Mouse (Mus musculus) heart, adult 2 months (tissue): Measurements from ENCODE around the gene Sf3b1. TPM values are rescaled to one million over a fixed set of nuclear protein-coding genes. Genes with fewer than 3 reads are reported as not detected.

Experiments
- DNase-seq, 2 experiments: peaks; one replicate each; pipeline ENCODE4 v3.0.0; 2021
- H3K27ac ChIP-seq: fragments of 200-600 bp; 2 replicates; pipeline ENCODE4 v1.8.1; 2022
- H3K27me3 ChIP-seq: fragments of 200-500 bp; 2 replicates; pipeline ENCODE4 v1.6.1; 2012; ENCODE audit warnings: mild to moderate bottlenecking, low read length, inconsistent platforms, mixed read lengths; ENCODE audit not compliant: control insufficient read depth, insufficient read depth
- H3K36me3 ChIP-seq: fragments of 200-500 bp; 2 replicates; pipeline ENCODE4 v1.6.1; 2012; ENCODE audit warnings: low read length, inconsistent platforms; ENCODE audit not compliant: control insufficient read depth, insufficient read depth
- H3K4me1 ChIP-seq: fragments of 200-500 bp; 2 replicates; pipeline ENCODE4 v1.6.1; 2011; ENCODE audit warnings: low read length; ENCODE audit not compliant: control insufficient read depth, insufficient read depth
- H3K4me3 ChIP-seq: fragments of 200-600 bp; 2 replicates; pipeline ENCODE4 v1.8.1; 2022
- H3K79me2 ChIP-seq: fragments of 200-500 bp; replicated peaks from 2 replicates; pipeline ENCODE4 v1.6.1; 2012; ENCODE audit warnings: mild to moderate bottlenecking, inconsistent platforms, low read length, moderate library complexity, mixed read lengths; ENCODE audit not compliant: control insufficient read depth, insufficient read depth
- H3K9ac ChIP-seq: fragments of 200-500 bp; 2 replicates; pipeline ENCODE4 v1.6.1; 2012; ENCODE audit warnings: low read depth, mild to moderate bottlenecking, control low read depth, inconsistent platforms, low read length, mixed read lengths
- CTCF ChIP-seq: fragments of 200-600 bp; IDR thresholded peaks from 2 replicates; pipeline ENCODE4 v1.8.1; 2022; ENCODE audit warnings: antibody characterized with exemption, mild to moderate bottlenecking, moderate library complexity
- EP300 ChIP-seq: fragments of 200-500 bp; IDR thresholded peaks from 2 replicates; pipeline ENCODE4 v1.6.1; 2011; ENCODE audit warnings: low read depth, low read length, control low read depth; ENCODE audit not compliant: insufficient read depth
- POLR2A ChIP-seq: fragments of 200-500 bp; IDR thresholded peaks from 2 replicates; pipeline ENCODE4 v1.6.1; 2011; ENCODE audit warnings: mild to moderate bottlenecking, low read depth, low read length, control low read depth; ENCODE audit not compliant: insufficient read depth
- WGBS: fragments of 180-500 bp; shearing (Covaris S2); methylation state at CpG from one replicate; pipeline ENCODE4 v1.1.7; 2018; 5-methylcytosine and 5-hydroxymethylcytosine counted together
- intact Hi-C: fragments of 180-260 bp; cut with DNase I; formaldehyde crosslinking; loops from one replicate; pipeline ENCODE4 v1.15.1; 2025
- polyA plus RNA-seq: library from polyadenylated mRNA; depleted of rRNA; stranded (reverse); fragments of >200 nt; gene quantifications from 2 replicates; pipeline ENCODE4 v1.2.3, GENCODE M21; 2012
- total RNA-seq, 2 experiments: library from RNA; stranded (reverse); gene quantifications; 2 replicates each; pipeline ENCODE4 v1.2.3; 2021

Gene Sf3b1
- total and polyA plus RNA-seq, 3 experiments: 27.9 to 74.9 (median 64.4) TPM

DNA sequence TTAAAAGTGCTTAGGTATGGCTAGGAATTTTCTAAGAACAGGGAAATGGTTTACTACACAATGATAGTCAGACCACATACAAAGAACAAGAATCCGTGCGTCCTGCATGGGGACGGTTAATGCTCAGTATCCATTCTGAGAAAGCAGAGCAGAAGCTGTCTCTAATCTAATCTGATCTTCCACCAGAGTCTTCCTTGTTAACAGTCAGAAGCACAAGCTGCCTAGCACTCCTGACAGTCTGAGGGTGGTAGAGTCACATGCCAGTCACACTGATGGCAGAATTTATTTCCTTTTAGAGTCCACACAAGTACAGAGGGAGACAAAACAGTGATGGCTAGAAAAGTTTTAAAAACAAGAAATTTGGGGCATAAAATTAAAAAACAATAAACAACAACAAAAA, 41.5 kb downstream of the Sf3b1 start:
- TF ChIP-seq CTCF (no peak), POLR2A (no peak), EP300 (no peak)
- no peaks in the 10 kb centered on the region for H3K79me2 ChIP-seq
- H3K27ac ChIP-seq: no peak overlapping the region
- DNase-seq: no peak
- H3K9ac ChIP-seq: no peak overlapping the region
- 85% methylated on average over 3 of the region's 3 CpGs for WGBS
- H3K36me3 ChIP-seq: peaks cover 13% of the 10 kb centered on the region
- H3K4me3 ChIP-seq: no peak overlapping the region
- H3K27me3 ChIP-seq: no peaks in the 10 kb centered on the region
- no peaks in the 10 kb centered on the region; the same call in 1 of the 2 replicates for H3K4me1 ChIP-seq
- intact Hi-C loops: no loop called here

DNA sequence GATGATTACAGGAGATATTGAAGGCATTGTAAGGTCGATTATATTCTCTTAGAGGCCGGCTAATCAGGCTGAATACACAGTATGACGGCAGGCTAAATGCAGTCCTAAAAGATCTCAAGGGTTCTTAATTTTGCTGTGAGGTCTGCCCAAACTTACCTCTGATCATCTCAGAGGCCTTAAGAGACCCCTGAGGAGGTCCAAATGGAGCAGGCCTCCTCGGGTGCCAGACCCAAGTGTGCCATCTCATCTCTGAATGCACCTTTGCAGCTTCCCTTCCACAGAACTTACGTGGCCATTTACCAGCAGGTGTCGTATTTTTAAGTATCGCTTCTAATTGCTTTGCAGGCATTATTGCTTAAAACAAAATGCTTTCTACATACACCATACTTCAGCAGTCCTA, 43.1 kb downstream of the Sf3b1 start:
- no peaks in the 10 kb centered on the region; the same call in 1 of the 2 replicates for H3K4me1 ChIP-seq
- 87% methylated on average over 7 of the region's 7 CpGs for WGBS
- intact Hi-C loops: loop anchor here (5.0 kb wide), 1 partner anchor 227 kb away; no protein-coding TSS in a partner anchor
- H3K79me2 ChIP-seq: no peaks in the 10 kb centered on the region
- TF ChIP-seq CTCF: no peak
- TF ChIP-seq EP300: no peak
- TF ChIP-seq POLR2A: no peak
- H3K4me3 ChIP-seq: no peak overlapping the region
- no peak overlapping the region for H3K27ac ChIP-seq
- peaks cover 6% of the 10 kb centered on the region for H3K36me3 ChIP-seq
- H3K9ac ChIP-seq: no peak overlapping the region
- DNase-seq: no peak
- no peaks in the 10 kb centered on the region for H3K27me3 ChIP-seq

DNA sequence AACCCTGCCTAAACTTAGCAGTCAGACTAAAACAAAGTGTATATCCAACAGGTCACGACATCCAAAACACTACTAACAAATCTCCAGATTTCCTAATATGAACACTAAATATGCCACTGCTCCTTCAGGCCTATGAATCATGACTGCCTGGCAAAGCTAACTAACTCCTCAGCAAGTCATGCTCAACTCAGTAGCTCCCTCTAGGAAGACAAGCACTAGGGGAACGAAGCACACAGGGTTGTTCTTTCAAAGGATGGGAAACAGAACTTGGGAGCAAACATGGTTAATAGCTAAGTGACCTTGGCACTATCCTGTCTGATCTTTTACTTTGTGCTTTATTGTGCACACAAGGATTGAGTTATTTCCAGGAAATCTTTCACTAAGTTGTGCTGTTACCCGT, 43.9 kb downstream of the Sf3b1 start:
- Histone ChIP-seq H3K36me3 (peaks cover 6% of the 10 kb centered on the region), H3K4me3 (no peak overlapping the region), H3K27me3 (no peaks in the 10 kb centered on the region), H3K4me1 (no peaks in the 10 kb centered on the region; the same call in 1 of the 2 replicates), H3K9ac (no peak overlapping the region), H3K79me2 (no peaks in the 10 kb centered on the region), H3K27ac (no peak overlapping the region)
- intact Hi-C loops: loop anchor here (5.0 kb wide), 1 partner anchor 226 kb away; no protein-coding TSS in a partner anchor
- no peak for TF ChIP-seq EP300
- TF ChIP-seq CTCF: peak; percentile 64
- DNase-seq: no peak
- 46% methylated on average over 3 of the region's 3 CpGs for whole genome bisulfite sequencing

DNA sequence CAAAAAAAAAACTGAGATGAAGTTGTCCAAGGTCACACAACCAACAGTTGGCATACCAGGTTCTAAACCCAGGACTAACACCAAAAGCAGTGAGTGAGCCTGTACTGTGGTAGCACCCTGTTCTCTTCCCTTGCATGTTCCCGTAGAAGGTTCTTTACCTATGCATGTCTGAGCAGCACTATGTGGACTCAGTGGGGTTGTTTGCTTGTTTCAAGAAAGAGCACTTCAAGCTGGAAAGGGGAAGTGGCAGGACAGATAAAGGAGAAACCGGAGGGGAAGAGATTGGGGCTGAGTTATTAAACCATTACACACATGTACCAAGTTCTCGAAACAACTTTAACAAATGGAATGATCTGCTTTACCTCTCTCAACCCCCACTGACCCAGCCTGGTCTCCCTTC, 44.6 kb downstream of the Sf3b1 start:
- no peak overlapping the region for H3K4me3 ChIP-seq
- H3K79me2 ChIP-seq: no peaks in the 10 kb centered on the region
- TF ChIP-seq CTCF: no peak
- no peak for TF ChIP-seq EP300
- TF ChIP-seq POLR2A: no peak
- H3K36me3 ChIP-seq: peaks cover 6% of the 10 kb centered on the region
- no peak for DNase-seq
- WGBS: 67% methylated on average over 3 of the region's 3 CpGs
- H3K4me1 ChIP-seq: no peaks in the 10 kb centered on the region; the same call in 1 of the 2 replicates
- intact Hi-C loops: loop anchor here (5.0 kb wide), 1 partner anchor 225 kb away; no protein-coding TSS in a partner anchor
- H3K9ac ChIP-seq: no peak overlapping the region
- no peak overlapping the region for H3K27ac ChIP-seq
- no peaks in the 10 kb centered on the region for H3K27me3 ChIP-seq

DNA sequence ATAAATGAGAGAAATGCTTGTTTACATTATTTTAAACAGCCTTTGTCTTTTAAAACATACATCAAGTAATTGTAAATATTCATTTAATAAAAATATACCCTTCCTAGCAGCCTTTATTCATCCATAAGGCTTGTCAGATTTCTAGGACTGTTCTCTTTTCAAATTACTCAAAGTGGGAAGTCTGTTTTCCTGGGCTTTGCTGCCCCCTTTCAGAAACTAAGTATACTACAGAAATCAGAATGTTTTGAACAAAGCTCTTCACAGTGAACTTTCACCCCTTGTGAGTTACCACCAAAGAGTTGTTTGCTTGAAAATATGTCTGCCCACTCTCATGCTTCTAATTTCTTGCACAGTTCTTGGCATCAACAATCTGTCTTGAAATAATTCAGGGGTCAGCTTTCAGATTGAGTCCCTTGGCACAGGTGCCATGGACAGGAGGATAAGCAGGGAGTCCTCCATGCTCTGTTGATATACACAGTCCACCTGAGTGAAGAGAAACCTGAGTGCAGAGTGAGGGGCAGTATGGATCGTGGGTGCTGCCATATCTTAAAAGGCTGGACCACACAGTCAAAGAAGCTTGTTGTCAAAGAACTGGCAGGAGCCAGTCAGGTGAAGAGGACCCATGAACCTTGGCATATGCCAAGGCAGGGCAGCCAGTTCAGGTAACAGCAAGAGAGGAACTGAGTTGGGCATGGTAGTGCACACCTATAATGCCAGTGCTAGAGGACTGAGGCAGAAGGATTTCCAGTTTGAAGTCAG, 47.9 kb downstream of the Sf3b1 start:
- Histone ChIP-seq H3K4me1 (no peaks in the 10 kb centered on the region; the same call in 1 of the 2 replicates), H3K27me3 (no peaks in the 10 kb centered on the region), H3K4me3 (no peak overlapping the region), H3K79me2 (no peaks in the 10 kb centered on the region), H3K9ac (no peak overlapping the region), H3K27ac (no peak overlapping the region), H3K36me3 (peaks cover 4% of the 10 kb centered on the region; the same call in 1 of the 2 replicates)
- DNase-seq: no peak
- intact Hi-C loops: loop anchor here (1.0 to 5.0 kb wide), 2 partner anchors 147 to 313 kb away; no protein-coding TSS in a partner anchor
- 41% methylated on average over 1 of the region's 1 CpGs for WGBS
- TF ChIP-seq CTCF: peak; percentile 78
- TF ChIP-seq EP300: no peak
- no peak for TF ChIP-seq POLR2A

DNA sequence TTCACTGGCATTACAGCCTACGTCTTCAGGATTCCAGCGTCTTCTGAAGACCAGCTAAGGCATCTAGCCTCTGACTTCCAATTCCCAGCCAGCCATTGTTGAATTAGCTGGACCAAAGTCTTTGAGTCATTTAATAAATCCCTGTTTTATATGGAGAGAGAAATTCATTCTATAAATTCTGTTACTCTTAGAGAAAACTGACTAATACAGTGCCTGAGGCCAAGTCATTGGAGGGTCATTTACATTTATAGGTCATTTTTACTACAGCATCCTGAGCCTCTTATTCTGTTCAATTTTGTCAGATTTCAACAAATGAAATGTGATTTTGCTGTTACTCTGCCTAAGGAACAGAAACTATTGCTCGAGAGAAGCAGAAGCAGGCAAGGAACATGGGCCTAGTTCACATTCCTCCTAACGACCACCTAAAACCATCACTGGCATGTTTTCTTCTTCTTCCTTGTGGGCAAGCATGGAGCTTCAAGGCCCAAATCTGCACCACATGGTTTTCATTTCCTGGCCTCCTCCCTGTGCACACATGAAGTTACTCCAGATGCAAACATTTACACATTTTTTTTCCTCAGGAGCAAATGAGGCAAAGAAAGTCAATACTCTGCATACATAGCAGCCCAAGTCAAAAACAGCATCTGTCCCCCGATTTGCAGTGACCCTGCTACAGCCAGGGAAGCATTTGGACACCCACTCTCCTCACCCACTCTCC, 55.4 kb downstream of the Sf3b1 start:
- no peaks in the 10 kb centered on the region for H3K36me3 ChIP-seq
- no peak for DNase-seq
- no peaks in the 10 kb centered on the region for H3K4me1 ChIP-seq
- no peak for TF ChIP-seq CTCF
- no peak for TF ChIP-seq POLR2A
- TF ChIP-seq EP300: no peak
- no peak overlapping the region for H3K4me3 ChIP-seq
- no peaks in the 10 kb centered on the region for H3K79me2 ChIP-seq
- no peak overlapping the region for H3K27ac ChIP-seq
- 82% methylated on average over 5 of the region's 5 CpGs for WGBS
- intact Hi-C loops: no loop called here
- no peaks in the 10 kb centered on the region for H3K27me3 ChIP-seq
- H3K9ac ChIP-seq: no peak overlapping the region
